Mouse (Mus musculus): ENCODE results near the gene Sept9.

DNA sequence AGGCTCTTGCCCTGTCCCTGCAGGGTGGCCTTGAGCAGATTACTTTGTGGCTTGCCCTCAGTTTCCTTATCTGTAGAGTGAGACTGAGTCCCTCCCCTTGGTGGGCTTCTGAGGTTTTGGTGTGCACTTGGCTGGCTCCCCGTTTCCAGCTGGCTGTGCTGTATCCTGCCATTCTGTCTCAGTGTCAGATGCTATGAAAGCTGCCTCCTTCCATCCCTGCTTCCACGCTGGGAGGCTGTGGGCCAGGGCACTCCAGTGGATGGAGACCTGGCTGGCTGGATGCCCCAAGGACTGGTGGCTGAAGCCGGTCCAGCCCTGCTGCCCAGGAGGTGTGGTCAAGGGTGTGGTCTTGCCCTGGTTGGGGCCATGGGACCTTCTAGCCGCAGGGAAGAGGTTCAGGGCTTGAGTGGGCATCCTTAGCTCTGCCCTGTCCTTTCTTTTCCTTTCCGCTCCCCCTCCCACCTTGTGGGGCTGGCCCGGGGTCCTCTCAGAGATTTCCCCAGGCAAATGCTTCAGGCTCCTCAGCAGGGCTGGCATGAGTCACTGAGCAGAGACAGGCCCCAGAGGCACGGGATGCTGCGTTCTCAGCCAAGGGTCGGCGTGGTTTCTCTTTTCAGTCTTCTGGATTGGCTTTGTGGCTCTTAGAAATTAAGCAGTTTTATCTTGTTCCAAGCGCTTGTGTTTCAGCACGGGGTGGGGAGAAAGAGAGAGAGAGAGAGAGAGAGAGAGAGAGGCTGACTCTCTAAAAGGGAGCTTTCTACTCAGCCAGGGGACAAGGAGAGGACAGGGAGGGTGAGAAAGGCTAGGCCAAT is 35.8 kb downstream of the Sept9 start:
- TF ChIP-seq CTCF (IDR thresholded peaks at IDR 0.05; ENCODE audit: low read depth, low read length) (no peak), GATA1 (IDR thresholded peaks at IDR 0.05; ENCODE audit: borderline replicate concordance, low read length) (no peak), POLR2AphosphoS5 (IDR thresholded peaks at IDR 0.05; ENCODE audit: insufficient replicate concordance, low read depth, low read length) (no peak), GATA2 (IDR thresholded peaks at IDR 0.05; ENCODE audit: borderline replicate concordance, low read depth, low read length) (no peak), TAL1 (conservative IDR thresholded peaks at IDR 0.05; ENCODE audit: low read depth, low read length) (no peak)

Measured in G1E (cell line).